Mouse (Mus musculus): Measurements from ENCODE around the gene Ccdc88a.

DNA sequence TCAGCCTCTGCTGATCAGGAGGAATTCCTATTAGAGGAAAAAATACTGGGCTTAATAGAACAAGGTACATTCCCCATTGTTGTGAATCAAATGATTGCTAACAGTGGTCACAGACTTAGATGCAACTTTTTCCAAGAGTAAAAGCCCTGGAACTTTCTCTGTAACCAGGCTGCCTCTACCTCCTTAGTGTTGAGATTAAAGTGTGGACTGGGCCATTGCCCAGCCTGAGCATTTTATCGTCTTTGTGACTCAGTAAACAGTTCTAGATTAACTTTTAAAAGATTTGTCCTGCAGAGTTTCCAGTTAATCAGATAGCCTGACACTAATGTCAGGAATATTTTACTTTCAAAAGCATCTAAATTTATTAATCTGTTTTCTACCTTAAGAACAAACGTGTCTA is 173.3 kb downstream of the Ccdc88a start:
- TF ChIP-seq GATA1 (IDR thresholded peaks at IDR 0.05; ENCODE audit: low read length), result no peak
- no peak for TF ChIP-seq TAL1 (IDR thresholded peaks at IDR 0.05; ENCODE audit: low read length)

Data from erythroblast, embryonic 14.5 days (primary cell).